Mouse (Mus musculus): ENCODE results near the gene Col15a1.

Col15a1 gene

DNA sequence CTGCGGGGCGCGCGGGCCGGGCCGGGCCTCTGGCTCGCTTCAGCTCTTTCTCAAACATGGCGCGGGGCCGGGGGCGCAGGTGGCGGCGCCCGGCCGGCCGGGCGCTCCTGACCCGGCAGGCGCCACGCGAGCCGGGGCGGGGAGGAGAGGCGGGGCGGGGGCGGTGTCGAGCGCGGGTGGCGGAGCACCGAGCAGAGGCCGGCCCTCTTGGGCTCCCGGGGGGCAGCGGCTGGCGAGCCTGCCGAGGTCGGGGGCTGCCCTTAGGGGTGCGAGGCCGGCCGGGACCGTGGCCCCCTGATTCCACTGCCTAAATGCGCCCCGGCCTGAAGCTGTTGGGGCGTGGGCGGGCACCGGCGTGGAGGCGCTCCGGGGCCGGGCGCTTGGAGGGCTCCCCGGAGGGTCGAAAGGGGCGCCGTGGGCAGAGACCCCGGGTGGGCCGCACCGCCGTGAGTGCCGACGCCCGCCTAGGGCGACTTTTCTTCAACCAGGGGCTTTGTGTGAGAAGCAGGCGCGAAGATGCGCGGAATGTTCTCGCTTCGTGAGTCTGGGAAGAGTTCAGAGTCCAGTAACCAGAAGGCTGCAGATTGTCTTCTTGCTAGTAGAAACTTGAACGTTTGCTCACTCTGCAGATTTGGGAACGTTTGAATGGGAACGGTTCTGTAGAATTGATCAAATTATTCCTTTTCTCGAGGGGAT, 145.6 kb downstream of the Col15a1 start:
- DNase-seq: peak; percentile 23

- no peak for DNase-seq
Measured at GRCm38 (mm10) chr4:47354304-47354703, 146.3 kb downstream of the Col15a1 start.

GRCm38 (mm10) chr4:47362662-47363061, 154.7 kb downstream of the Col15a1 start:
- DNase-seq: no peak
